Mouse (Mus musculus): ENCODE results near the gene Efr3b. TPM values are rescaled to one million over a fixed set of nuclear protein-coding genes. Genes with fewer than 3 reads are reported as not detected.
A peak's percentile ranks its signal among the peaks of the same experiment; 100 is the strongest.
"Not testable (repeated sequence)": the region's sequence is repeated elsewhere in the genome, so short reads cannot be mapped to it uniquely, and the experiment has no call there.

Gene Efr3b
- polyA plus RNA-seq, 1 experiment = 0.83 TPM

DNA sequence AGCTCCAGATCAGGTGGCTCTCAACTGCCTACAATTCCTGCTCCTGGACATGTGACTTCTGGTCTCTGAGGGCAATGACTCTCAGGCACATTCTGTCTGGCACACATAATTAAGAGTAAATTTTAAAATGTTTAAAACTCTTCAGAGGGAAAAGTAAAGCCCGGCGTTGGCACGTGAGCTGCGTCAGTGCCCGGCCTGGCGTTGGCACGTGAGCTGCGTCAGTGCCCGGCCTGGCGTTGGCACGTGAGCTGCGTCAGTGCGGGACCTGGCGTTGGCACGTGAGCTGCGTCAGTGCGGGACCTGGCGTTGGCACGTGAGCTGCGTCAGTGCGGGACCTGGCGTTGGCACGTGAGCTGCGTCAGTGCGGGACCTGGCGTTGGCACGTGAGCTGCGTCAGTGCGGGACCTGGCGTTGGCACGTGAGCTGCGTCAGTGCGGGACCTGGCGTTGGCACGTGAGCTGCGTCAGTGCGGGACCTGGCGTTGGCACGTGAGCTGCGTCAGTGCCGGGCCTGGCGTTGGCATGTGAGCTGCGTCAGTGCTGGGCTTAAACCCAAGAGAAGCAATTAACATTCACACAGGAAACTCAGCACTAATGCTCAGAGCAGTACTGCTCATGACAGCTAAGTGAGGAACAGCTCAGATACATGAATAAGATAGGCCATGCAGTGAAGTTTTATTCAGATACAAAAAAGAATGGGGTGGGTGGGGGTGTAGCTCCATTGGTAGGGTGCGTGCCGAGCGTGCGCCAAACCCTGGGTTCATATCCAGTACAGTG lies 108.4 kb downstream of the Efr3b start:
- H3K4me3 ChIP-seq (ENCODE audit: control insufficient read depth, low read depth, low read length) = peak overlapping the region; percentile 78
- TF ChIP-seq POLR2A (IDR thresholded peaks at IDR 0.05; ENCODE audit: control insufficient read depth, low read depth, low read length) = peak; percentile 51

GRCm38 (mm10) chr12:3928841-3929240 lies 109.9 kb downstream of the Efr3b start:
- Histone ChIP-seq H3K4me3 (ENCODE audit: control insufficient read depth, low read depth, low read length) (no peak overlapping the region), H3K27me3 (ENCODE audit: control insufficient read depth, insufficient read depth, low read length) (no peaks in the 10 kb centered on the region), H3K27ac (ENCODE audit: control insufficient read depth, insufficient read depth, low read depth, low read length) (no peak overlapping the region), H3K36me3 (ENCODE audit: control insufficient read depth, insufficient read depth, low read length) (no peaks in the 10 kb centered on the region), H3K4me1 (ENCODE audit: control insufficient read depth, insufficient read depth, low read length) (peaks cover 12% of the 10 kb centered on the region)
- TF ChIP-seq CTCF (IDR thresholded peaks at IDR 0.05; ENCODE audit: control insufficient read depth, insufficient read depth, insufficient replicate concordance, low read depth, low read length) (peak; percentile 20; the same call in 1 of the 2 replicates), POLR2A (IDR thresholded peaks at IDR 0.05; ENCODE audit: control insufficient read depth, low read depth, low read length) (no peak)

More for the DNA sequence above, 108.4 kb downstream of the Efr3b start:
- not testable (repeated sequence) for H3K27me3 ChIP-seq (ENCODE audit: control insufficient read depth, insufficient read depth, low read length); H3K36me3 ChIP-seq (ENCODE audit: control insufficient read depth, insufficient read depth, low read length)
- peaks cover 12% of the 10 kb centered on the region for H3K4me1 ChIP-seq (ENCODE audit: control insufficient read depth, insufficient read depth, low read length)
- peak overlapping the region; percentile 91 for H3K27ac ChIP-seq (ENCODE audit: control insufficient read depth, insufficient read depth, low read depth, low read length)

GRCm38 (mm10) chr12:3926127-3926526 lies 112.6 kb downstream of the Efr3b start:
- TF ChIP-seq CTCF (IDR thresholded peaks at IDR 0.05; ENCODE audit: control insufficient read depth, insufficient read depth, insufficient replicate concordance, low read depth, low read length) (peak; percentile 41; the same call in 1 of the 2 replicates), POLR2A (IDR thresholded peaks at IDR 0.05; ENCODE audit: control insufficient read depth, low read depth, low read length) (no peak)
- Histone ChIP-seq H3K27me3 (ENCODE audit: control insufficient read depth, insufficient read depth, low read length) (no peaks in the 10 kb centered on the region), H3K4me1 (ENCODE audit: control insufficient read depth, insufficient read depth, low read length) (peaks cover 12% of the 10 kb centered on the region), H3K27ac (ENCODE audit: control insufficient read depth, insufficient read depth, low read depth, low read length) (no peak overlapping the region), H3K36me3 (ENCODE audit: control insufficient read depth, insufficient read depth, low read length) (no peaks in the 10 kb centered on the region), H3K4me3 (ENCODE audit: control insufficient read depth, low read depth, low read length) (no peak overlapping the region)

- TF ChIP-seq POLR2A (IDR thresholded peaks at IDR 0.05; ENCODE audit: control insufficient read depth, low read depth, low read length) (no peak), CTCF (IDR thresholded peaks at IDR 0.05; ENCODE audit: control insufficient read depth, insufficient read depth, insufficient replicate concordance, low read depth, low read length) (no peak)
- Histone ChIP-seq H3K27me3 (ENCODE audit: control insufficient read depth, insufficient read depth, low read length) (no peaks in the 10 kb centered on the region), H3K36me3 (ENCODE audit: control insufficient read depth, insufficient read depth, low read length) (no peaks in the 10 kb centered on the region), H3K27ac (ENCODE audit: control insufficient read depth, insufficient read depth, low read depth, low read length) (no peak overlapping the region), H3K4me1 (ENCODE audit: control insufficient read depth, insufficient read depth, low read length) (peaks cover 5% of the 10 kb centered on the region), H3K4me3 (ENCODE audit: control insufficient read depth, low read depth, low read length) (no peak overlapping the region)
Observed at GRCm38 (mm10) chr12:3919423-3919822, 119.3 kb downstream of the Efr3b start.

GRCm38 (mm10) chr12:3918577-3918976 lies 120.1 kb downstream of the Efr3b start:
- H3K27ac ChIP-seq (ENCODE audit: control insufficient read depth, insufficient read depth, low read depth, low read length) = no peak overlapping the region
- H3K4me1 ChIP-seq (ENCODE audit: control insufficient read depth, insufficient read depth, low read length) = peaks cover 5% of the 10 kb centered on the region
- TF ChIP-seq POLR2A (IDR thresholded peaks at IDR 0.05; ENCODE audit: control insufficient read depth, low read depth, low read length) (no peak), CTCF (IDR thresholded peaks at IDR 0.05; ENCODE audit: control insufficient read depth, insufficient read depth, insufficient replicate concordance, low read depth, low read length) (no peak)

GRCm38 (mm10) chr12:3917668-3918341 lies 120.9 kb downstream of the Efr3b start:
- Histone ChIP-seq H3K4me3 (ENCODE audit: control insufficient read depth, low read depth, low read length) (no peak overlapping the region), H3K27me3 (ENCODE audit: control insufficient read depth, insufficient read depth, low read length) (no peaks in the 10 kb centered on the region), H3K4me1 (ENCODE audit: control insufficient read depth, insufficient read depth, low read length) (peaks cover 5% of the 10 kb centered on the region), H3K27ac (ENCODE audit: control insufficient read depth, insufficient read depth, low read depth, low read length) (no peak overlapping the region), H3K36me3 (ENCODE audit: control insufficient read depth, insufficient read depth, low read length) (no peaks in the 10 kb centered on the region)
- TF ChIP-seq CTCF (IDR thresholded peaks at IDR 0.05; ENCODE audit: control insufficient read depth, insufficient read depth, insufficient replicate concordance, low read depth, low read length) (no peak), POLR2A (IDR thresholded peaks at IDR 0.05; ENCODE audit: control insufficient read depth, low read depth, low read length) (no peak)

More at GRCm38 (mm10) chr12:3918577-3918976, 120.1 kb downstream of the Efr3b start:
- no peak overlapping the region for H3K4me3 ChIP-seq (ENCODE audit: control insufficient read depth, low read depth, low read length)
- H3K27me3 ChIP-seq (ENCODE audit: control insufficient read depth, insufficient read depth, low read length) = no peaks in the 10 kb centered on the region
- H3K36me3 ChIP-seq (ENCODE audit: control insufficient read depth, insufficient read depth, low read length) = no peaks in the 10 kb centered on the region

GRCm38 (mm10) chr12:3915852-3916251 lies 122.9 kb downstream of the Efr3b start:
- Histone ChIP-seq H3K36me3 (ENCODE audit: control insufficient read depth, insufficient read depth, low read length) (no peaks in the 10 kb centered on the region), H3K4me3 (ENCODE audit: control insufficient read depth, low read depth, low read length) (no peak overlapping the region), H3K27me3 (ENCODE audit: control insufficient read depth, insufficient read depth, low read length) (no peaks in the 10 kb centered on the region), H3K4me1 (ENCODE audit: control insufficient read depth, insufficient read depth, low read length) (peaks cover 5% of the 10 kb centered on the region), H3K27ac (ENCODE audit: control insufficient read depth, insufficient read depth, low read depth, low read length) (no peak overlapping the region)
- no peak for TF ChIP-seq POLR2A (IDR thresholded peaks at IDR 0.05; ENCODE audit: control insufficient read depth, low read depth, low read length)
- no peak for TF ChIP-seq CTCF (IDR thresholded peaks at IDR 0.05; ENCODE audit: control insufficient read depth, insufficient read depth, insufficient replicate concordance, low read depth, low read length)

Other genes with a start within 250 kb of the Efr3b start
- 7.0 and 7.2 TPM in 2 replicates for gene Dnmt3a, start 232.9 kb downstream of the Efr3b start, polyA plus RNA-seq (2012; rRNA removed)
- 11.4 and 16.3 TPM in 2 replicates for gene Pomc, start 84.0 kb downstream of the Efr3b start, polyA plus RNA-seq (2012; rRNA removed)
- gene Dnajc27, start 43.7 kb upstream of the Efr3b start, polyA plus RNA-seq (2012; rRNA removed) = 97.8 and 99.1 TPM in 2 replicates
- gene Adcy3, start 94.2 kb upstream of the Efr3b start, polyA plus RNA-seq (2012; rRNA removed) = 1.8 and 1.9 TPM in 2 replicates
- gene Ptrhd1, start 195.1 kb upstream of the Efr3b start, polyA plus RNA-seq (2012; rRNA removed) = 2.0 and 2.7 TPM in 2 replicates
- 33.0 and 36.5 TPM in 2 replicates for gene Cenpo, start 195.4 kb upstream of the Efr3b start, polyA plus RNA-seq (2012; rRNA removed)